Mouse (Mus musculus) activated CD4-positive, CD25-positive, alpha-beta regulatory T cell, adult 4 months (primary cell): ENCODE results near the gene Rgl3. TPM values are rescaled to one million over a fixed set of nuclear protein-coding genes. Genes with fewer than 3 reads are reported as not detected.
A peak's percentile ranks its signal among the peaks of the same experiment; 100 is the strongest.

Source experiments
- ATAC-seq: one replicate; pipeline ENCODE4 v1.8.0; 2017
- polyA plus RNA-seq, 2 experiments: library from polyadenylated mRNA; unstranded; fragments of 100-300 nt; shearing (Covaris generic); gene quantifications; one replicate each; pipeline ENCODE4 v1.2.1; 2017

Gene Rgl3
- polyA plus RNA-seq, 2 experiments from 2014 or later = not detected

GRCm38 (mm10) chr9:21947540-21948130 is 41.6 kb downstream of the Rgl3 start:
- no peak for ATAC-seq

DNA sequence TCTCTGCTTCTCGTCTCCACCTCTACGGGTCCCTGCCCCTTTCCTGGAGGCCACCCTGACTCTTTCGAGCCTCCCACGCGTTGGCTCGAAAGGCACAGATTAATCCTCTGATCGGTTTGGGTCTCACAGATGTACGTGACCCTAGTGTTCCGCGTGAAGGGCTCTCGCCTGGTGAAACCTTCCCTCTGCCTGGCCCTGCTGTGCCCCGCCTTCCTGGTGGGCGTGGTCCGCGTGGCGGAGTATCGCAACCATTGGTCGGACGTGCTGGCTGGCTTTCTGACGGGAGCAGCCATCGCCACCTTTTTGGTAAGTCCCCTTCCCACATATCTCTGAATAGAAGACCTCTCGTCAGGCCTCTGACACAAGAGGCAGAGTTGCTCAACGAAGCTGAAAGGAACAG is 45.0 kb downstream of the Rgl3 start:
- ATAC-seq = no peak

GRCm38 (mm10) chr9:21943638-21944037 is 45.6 kb downstream of the Rgl3 start:
- no peak for ATAC-seq

GRCm38 (mm10) chr9:21943046-21943445 is 46.2 kb downstream of the Rgl3 start:
- ATAC-seq = no peak

DNA sequence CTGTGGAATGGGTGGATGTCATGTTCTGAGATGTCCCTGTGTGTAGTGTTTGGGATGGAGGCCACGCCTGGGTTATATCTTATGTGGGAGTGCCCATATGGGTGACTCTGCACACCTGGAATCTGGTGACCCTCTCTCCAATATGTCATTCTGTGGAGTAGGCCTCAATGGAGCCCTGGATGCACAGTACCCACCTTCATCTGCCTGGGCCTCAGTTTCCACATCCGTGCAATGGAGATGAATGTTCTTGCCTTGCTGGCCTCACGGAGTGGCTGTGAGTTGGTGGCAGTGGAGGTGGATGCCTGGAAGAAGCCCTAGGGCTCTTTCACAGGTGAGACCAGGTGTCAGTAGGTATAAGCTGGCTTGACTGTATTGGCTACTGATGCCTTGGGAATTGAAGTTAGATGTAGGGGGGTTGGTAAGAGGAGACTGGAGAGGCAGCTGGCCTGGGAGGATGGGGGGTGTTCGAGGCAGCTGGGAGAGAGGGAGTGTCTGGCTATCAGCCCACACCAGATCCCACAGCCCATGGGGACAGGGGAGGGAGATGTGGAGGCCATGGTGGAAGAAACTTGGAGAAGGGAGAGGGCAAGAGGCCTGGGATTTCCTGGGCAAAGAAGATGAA is 50.9 kb downstream of the Rgl3 start:
- no peak for ATAC-seq

DNA sequence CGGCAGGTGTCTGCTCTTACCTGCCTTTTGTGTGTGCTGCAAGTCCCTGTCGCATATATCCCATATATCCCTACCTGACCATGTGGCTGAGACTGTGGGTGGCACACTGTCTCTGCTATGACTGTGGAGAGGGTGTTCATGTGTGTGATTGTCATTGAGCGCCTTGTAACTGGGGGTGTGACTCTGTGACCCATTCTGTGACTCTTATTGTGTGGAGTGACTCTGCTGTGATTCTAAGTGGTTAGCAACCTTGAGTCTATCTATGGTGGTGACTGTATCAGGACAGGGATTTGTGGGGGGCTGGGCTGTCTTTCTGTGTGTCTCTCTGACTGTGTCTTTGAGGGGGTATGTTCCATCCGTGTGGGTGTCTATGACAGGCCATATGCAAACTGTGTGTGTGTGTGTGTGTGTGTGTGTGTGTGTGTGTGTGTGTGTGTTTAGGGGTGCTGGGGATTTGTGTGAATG is 51.5 kb downstream of the Rgl3 start:
- no peak for ATAC-seq

- ATAC-seq = peak; percentile 95
Measured at GRCm38 (mm10) chr9:21936692-21937570, 52.3 kb downstream of the Rgl3 start, which contains the start of gene Plppr2. TSS of gene Plppr2 (plus strand) at chr9:21937033.

GRCm38 (mm10) chr9:21935466-21936131 is 53.6 kb downstream of the Rgl3 start:
- no peak for ATAC-seq

DNA sequence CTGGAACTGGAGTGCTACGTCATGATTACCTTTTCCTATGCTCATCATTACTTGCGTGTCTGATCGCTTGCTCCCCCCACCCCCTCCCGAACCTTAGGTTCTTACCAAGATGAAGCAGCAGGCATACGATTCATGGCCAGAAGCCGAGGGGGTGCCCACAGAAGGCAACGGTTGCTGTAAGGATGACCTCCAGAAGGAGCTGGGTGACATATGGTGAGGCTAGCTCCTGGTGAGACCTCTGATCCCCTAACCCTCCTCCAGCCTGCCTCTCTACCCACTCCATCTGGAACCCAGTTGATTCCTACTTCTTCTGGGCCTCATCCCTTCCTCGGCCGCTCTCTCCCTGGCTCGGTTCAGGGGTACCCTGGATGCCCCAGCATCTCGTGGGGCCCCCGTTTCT is 55.2 kb downstream of the Rgl3 start:
- no peak for ATAC-seq

- no peak for ATAC-seq
Measured at GRCm38 (mm10) chr9:21932445-21933137, 56.7 kb downstream of the Rgl3 start.

DNA sequence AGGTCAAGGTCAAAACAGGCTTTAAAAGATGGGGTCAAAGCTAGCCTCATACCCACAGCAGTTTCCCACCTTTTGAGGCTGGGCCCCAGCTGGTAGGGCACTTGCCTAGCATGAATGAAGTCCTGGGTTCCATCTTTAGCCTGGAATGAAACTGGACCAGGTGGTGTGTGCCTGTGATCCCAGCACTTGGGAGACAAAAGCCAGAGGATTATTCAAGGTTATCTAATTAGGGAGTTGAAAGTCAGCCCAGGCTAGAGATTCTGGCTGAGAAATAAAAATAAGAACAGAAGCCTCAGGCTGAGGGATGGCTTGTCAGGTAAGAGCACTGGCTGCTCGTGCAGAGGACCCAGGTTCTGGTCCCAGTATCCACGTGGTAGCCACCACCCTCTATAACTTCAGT is 57.2 kb downstream of the Rgl3 start:
- no peak for ATAC-seq

DNA sequence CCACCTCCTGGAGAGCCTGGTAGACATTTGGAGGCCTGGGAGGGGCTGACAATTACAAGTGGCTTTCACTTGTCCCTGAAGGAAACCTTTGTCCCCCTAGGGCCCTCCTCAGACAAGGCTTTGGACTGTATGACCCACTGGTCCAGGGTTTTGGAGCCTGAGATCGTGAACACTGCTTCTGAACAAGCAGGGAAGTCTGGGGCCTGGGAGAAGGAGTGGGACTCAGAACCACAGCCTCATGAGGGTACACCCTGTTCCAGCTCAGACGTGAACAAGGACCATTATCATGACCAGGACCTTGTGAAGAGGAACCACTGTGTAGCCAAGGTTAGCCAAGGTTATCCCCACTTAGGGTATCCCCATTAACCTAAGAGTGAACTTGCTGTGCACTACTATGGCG is 60.0 kb downstream of the Rgl3 start:
- ATAC-seq = no peak

GRCm38 (mm10) chr9:21927208-21927753 is 62.0 kb downstream of the Rgl3 start, which contains the start of the genes Ccdc159 and Tmem205:
TSS of gene Ccdc159 (plus strand) at chr9:21927471.
TSS of gene Tmem205 (minus strand) at chr9:21927556.
- peak; percentile 23 for ATAC-seq

DNA sequence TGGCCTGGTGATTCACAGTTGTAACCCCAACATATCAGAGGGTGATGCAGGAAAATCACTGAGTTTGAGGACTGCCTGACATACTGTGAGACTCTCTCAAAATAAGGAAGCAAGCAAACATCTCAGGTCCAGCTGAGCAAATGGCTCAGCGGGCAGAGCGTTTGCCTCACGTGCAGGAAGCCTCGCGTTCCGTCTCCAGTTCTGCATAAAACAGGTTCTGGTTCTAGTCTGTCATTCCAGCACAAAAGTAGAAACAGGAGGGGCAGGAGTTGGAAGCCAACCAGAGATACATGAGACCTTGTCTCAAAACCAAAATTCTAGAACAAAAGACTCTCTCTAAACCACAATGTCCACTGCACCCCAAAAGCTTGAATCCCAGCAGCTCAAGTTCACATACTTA is 62.5 kb downstream of the Rgl3 start:
- ATAC-seq = no peak

DNA sequence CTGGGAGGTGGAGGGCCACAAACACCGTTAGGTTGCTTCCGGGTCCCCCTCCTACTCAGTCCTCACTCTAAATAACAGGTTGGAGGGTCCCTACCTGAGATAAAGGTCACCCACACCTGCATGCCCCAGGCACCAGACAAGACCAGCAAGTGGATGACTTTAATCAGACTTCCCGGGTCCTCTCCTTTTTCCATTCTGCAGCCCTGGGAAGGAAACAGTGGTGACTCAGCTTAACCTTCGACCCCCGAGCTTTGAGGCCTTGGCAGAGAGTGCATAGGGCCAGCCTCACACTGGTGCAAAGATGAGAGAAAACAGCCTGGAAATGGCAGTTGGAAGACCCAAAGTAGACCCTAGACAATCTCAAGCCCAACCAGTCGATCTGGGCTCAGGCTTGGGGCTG is 63.1 kb downstream of the Rgl3 start:
- no peak for ATAC-seq

DNA sequence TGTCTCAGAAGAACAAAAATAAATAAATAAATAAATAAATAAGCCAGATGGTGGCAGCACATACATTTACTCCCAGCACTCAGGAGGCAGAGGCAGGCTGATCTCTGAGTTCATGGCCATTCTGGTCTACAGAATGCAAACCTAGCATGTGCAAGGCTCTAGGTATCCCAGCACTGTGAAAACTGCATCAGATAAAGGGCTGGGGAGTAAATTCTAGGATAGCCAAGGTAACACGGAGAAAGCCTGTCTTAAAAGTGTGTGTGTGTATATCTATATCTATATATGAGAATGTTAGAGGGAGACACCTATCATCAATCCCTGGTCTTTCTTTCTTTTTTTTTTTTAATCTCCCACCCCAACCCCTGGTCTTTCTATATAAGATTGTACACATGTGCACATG is 63.7 kb downstream of the Rgl3 start:
- no peak for ATAC-seq

GRCm38 (mm10) chr9:21925034-21925433 is 64.2 kb downstream of the Rgl3 start:
- ATAC-seq = no peak

GRCm38 (mm10) chr9:21924099-21924493 is 65.2 kb downstream of the Rgl3 start:
- no peak for ATAC-seq

DNA sequence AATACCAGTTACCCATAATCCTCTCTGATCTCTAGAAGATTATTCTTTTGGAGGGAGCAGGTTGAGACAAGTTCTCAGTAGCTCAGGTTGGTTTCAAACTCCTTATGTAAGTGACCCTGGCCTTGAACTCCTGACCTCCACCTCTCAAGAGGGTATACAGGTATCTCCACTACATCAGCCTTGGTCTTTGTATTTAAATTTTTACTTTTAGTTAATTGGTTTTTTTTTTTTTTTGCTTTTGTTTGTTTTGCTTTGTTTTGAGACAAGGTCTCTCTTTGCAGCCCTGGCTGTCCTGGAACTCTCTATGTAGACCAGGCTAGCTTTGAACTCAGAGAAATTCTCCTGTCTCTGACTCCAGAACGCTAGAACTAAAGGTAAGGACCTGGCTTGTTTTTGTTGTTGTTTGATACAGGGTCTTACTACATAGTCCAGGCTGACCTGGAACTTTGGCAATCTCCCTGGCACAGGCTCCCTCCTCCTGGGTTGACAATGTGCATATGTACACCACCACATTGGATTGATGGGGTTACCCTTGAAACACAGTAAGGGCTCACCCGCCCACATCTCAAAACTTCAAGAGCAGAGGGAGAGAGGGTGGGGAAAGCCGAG is 65.7 kb downstream of the Rgl3 start:
- ATAC-seq = no peak

- ATAC-seq = no peak
Measured at GRCm38 (mm10) chr9:21923036-21923435, 66.2 kb downstream of the Rgl3 start.
